Mouse (Mus musculus): Measurements from ENCODE around the gene Galnt16. TPM values are rescaled to one million over a fixed set of nuclear protein-coding genes. Genes with fewer than 3 reads are reported as not detected.

Galnt16 gene
- total RNA-seq, 1 experiment from 2014 or later, result 8.0 TPM

GRCm38 (mm10) chr12:80598756-80599155, 80.7 kb downstream of the Galnt16 start:
- DNase-seq, result peak; percentile 31

GRCm38 (mm10) chr12:80601597-80602269, 83.7 kb downstream of the Galnt16 start:
- no peak for DNase-seq

GRCm38 (mm10) chr12:80602432-80602831, 84.4 kb downstream of the Galnt16 start:
- DNase-seq, result no peak

- peak; percentile 41 for DNase-seq
These were observed 85.5 kb downstream of the Galnt16 start for GRCm38 (mm10) chr12:80603566-80603965.

DNA sequence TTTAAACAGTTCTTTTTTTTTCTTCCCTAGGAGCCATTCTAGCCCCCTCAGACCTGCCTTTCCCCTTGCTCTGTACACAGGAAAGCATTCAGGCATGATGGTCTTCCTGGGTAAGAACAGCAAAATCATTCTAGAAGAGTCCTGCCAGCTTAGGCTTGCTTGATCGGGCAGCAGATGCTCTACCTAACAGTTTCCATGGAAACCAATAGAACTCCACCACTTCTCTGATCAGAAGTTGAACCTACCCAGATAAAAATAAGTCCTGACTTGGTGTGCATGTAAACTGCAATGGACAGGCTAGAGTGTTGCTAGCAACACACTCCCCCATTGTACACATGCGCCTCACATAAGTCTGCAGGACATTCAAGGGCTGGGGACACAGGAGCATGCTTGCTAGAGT, 86.1 kb downstream of the Galnt16 start:
- DNase-seq, result no peak

- DNase-seq, result no peak
These were observed 90.5 kb downstream of the Galnt16 start for GRCm38 (mm10) chr12:80608576-80608975.

DNA sequence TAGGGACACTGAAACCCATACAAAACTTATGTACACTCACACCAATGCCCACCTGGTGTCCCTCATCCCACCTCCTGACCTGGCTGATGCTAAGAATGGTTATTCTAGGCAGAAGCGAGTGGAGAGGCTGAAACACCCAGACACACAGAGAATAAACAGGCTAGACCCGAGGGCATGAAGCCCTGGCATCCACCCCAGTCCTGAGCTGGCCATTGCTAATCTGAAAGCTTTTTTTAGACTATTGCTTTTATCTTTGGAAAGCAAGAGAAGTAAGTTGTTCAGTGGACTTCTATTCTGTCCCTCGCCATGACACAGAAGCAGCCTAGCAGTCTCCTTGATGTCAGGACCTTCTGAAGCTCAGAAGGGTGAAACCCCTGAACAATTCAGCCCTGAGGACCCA, 91.9 kb downstream of the Galnt16 start:
- no peak for DNase-seq

GRCm38 (mm10) chr12:80612113-80612791, 94.2 kb downstream of the Galnt16 start:
- DNase-seq, result no peak

GRCm38 (mm10) chr12:80615371-80616257, 97.5 kb downstream of the Galnt16 start:
- no peak for DNase-seq

- no peak for DNase-seq
These were observed 102.4 kb downstream of the Galnt16 start for GRCm38 (mm10) chr12:80620501-80620900.

- DNase-seq, result no peak
These were observed 113.7 kb downstream of the Galnt16 start for GRCm38 (mm10) chr12:80631790-80632189.

DNA sequence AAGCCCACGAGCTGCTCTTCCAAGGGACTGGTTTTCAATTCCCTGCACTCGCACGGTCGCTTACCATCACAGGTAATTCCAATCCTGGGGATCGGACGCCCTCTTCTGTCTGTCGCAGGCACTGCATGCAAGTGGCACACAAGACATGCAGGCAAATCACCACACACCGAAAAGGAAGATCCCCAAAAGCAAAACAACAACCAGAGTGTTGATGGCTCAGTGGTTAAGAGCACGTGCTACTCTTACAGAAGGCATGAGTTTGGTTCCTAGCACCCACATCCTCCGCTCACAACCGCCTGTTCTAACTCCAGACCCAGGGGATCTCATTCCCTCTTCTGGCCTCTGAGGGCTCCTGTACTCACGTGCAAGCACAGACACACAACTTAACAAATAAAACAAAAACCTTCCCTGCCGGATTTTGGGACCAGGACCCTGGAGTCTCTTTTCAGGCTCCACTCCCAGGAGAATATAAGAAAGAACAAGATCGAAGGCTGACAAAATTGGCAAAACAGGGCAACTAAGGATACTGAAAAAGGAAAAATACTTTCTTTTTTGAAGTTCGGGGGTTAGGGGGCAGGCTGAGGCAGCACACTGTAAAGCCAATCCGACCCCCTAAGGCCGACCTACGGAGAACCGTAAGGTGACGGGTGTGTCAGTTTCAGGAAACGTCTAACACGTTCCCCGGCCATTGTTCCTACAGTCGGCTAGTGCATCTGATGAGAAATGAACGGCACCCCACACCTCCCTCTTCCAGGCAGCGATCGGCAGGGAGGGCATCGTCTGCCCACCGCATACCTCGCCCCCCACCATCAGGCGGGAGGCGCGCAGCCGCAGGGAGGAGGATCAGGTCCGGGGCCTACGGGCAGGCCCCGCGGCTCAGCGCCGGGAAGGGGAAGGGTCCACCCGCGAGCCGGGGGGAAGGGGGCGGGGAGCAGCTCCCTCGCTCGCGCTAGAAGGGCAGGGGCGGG, 124.9 kb downstream of the Galnt16 start:
- DNase-seq, result peak; percentile 59

DNA sequence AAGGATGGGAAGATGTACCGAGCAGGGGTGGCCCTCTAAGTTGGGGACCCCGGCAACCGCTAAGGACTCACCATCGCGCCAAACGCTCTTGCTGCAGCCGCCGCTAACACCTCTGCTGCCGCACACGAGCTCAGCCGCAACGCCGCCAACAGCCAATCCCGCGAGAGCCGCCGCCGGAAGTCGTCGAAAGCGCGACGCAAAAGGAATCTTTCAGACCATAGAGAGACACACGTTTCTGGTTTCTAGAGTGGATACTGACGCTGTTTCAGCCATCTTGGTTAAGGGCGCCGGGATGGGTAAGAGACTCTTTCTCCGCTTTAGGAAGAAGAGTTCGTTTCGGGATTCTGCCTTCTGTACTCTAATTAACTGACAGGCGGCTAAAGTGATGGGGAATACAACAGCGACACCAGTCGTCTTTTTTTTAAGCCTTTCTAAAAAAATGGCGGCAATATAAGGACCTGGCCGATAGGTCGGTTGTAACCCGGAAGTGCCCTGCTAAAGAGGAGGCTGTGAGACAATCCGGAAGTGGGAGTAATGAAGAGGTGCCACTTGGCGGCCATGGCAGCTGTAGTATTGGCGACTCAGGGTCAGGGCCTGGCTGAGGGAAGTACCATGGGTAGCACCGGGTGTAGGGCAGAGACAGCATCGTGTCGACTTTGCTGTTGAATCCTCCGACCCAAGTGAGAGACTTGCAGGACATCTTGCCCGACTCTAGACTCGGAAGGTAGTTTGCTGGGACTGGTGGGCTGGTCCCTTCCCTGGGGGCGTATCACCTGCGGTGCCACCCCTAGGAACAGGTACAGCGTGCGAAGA, 125.8 kb downstream of the Galnt16 start, which contains the start of the genes Slc39a9 and Erh:
Slc39a9 (plus strand) TSS at position 191 of the 813 bp plus-strand sequence.
Erh (minus strand) TSS at position 649 of the 813 bp plus-strand sequence.
- peak; percentile 92 for DNase-seq

DNA sequence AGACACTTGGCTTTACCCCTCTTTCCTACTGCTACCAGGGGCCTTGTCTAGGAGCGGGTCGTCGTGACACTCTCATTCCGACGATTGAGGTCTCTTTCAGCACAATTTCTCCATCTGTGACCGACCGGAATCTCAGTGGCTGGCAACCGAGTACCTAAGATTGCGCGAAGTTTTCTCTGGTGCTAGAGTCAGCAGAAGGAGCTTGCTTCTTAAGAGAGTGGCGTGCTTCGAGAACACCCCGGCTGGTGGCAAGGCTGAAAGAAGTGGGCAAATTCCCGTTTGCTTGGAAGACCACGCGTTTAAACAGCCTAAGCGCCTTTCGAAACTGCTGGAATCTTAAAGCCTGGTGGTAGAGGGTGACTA, 126.4 kb downstream of the Galnt16 start:
- no peak for DNase-seq

- DNase-seq, result no peak
These were observed 128.3 kb downstream of the Galnt16 start for GRCm38 (mm10) chr12:80646377-80646776.

DNA sequence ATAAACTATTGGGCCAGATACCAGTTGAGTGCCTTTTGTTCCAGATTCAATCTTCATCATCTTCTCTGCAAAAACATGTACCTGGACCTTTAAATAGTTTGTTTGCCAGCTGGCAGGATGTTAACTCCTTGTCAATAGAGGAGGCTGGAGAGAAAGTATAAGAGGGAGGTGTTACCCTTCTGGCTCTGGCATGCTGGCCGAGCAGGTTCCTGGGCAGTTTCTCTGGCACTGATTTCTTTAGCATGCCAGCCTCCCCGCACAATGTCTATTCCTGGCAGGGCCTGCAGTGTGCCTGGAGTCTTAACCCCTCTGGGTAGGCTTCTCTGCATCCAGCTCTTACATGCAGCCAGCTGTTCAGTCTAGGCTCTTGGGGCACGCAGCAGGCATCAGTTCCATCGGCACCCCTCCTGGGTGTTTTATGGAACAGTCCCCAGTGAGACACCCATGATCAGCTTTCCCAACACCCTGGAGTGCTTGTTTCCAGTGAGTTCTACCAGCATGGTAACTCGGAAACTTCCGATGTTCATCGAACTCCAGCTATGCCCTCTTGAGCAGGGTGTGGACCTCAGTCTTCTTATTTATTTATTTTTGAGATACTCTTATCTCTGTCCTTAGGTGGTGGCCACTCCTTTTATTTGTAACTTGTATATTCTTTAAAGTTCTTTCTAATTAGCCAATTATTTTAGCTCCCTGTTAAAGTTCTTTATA, 136.0 kb downstream of the Galnt16 start:
- DNase-seq, result peak; percentile 5

DNA sequence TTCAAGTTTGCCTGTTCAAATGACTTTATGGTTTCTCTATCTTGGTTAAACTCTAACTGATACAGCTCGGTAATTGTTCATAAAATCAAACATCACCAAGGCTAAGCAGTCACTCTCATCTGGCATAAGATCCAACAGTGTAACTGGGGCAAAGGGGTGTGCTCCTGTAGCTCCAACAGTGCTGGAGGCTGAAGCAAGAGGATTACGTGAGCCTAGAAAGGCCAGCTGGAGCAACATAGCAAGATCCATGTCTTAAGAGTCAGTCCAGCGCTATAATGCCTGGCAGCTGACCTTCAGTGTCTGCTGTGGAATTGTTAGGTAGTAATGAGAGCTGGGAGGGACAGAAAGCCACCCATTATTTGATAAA, 136.6 kb downstream of the Galnt16 start:
- DNase-seq, result no peak

GRCm38 (mm10) chr12:80658661-80659060, 140.6 kb downstream of the Galnt16 start:
- no peak for DNase-seq

DNA sequence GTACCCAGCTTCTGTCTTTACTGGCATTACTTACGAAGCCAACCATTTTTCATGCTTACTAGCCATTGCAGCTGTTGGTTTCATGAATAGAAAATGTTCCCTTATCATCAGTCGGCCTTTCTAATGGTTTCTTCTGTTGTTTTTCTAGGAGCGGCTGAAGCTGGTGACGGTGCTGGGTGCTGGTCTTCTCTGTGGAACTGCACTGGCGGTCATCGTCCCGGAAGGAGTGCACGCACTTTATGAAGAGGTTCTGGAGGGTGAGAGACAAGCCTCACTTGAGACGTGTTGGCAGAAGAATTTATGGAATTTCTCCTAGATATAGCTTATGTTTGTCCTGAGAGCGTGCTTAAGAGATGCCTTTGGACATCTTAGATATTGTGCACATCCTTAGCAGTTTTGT, 144.2 kb downstream of the Galnt16 start:
- no peak for DNase-seq

- DNase-seq, result no peak
These were observed 145.9 kb downstream of the Galnt16 start for GRCm38 (mm10) chr12:80663935-80664334.

All from adrenal gland, postnatal 25 days (tissue).